Mouse (Mus musculus): ENCODE measurements at regions not wholly inside any gene's neighbourhood (a gene's known extent, or its start where the extent isn't known, plus 50 kb on each side); places are given as distances from the start of the nearest gene placed in this dataset.

DNA sequence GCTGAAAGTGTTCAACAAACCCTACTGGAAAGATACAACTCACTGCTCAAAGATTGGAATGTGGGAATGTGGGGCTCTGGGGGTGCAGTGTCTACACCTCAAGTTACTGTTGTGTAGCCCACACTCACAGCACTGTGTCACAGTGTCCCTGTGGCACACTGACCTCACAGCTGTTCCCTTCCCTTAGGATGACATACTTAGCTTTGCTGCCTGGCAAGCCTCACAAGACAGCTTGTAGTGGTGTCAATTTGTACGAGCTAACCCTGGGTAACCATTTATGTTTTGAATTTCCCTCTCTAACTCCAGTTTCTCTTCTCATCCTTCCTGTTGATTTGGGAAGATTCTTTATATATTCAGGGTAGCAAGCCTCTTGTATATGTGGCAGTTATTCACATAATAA is 68.8 kb upstream of the Adra2c start:
- no peak for TF ChIP-seq CTCF (conservative IDR thresholded peaks at IDR 0.05; ENCODE audit: insufficient read depth, insufficient read length, low read depth, low read length)
- TF ChIP-seq POLR2A (IDR thresholded peaks at IDR 0.05; ENCODE audit: low read depth, low read length): no peak

Measured in kidney, adult 2 months (tissue).